Mouse (Mus musculus) hindbrain, embryonic 13.5 days (tissue): ENCODE results near the gene Afg1l. TPM values are rescaled to one million over a fixed set of nuclear protein-coding genes. Genes with fewer than 3 reads are reported as not detected.

ENCODE experiments used
- ATAC-seq: fragments of 200-750 bp; cut with Nextera tagmentation; 2 replicates; pipeline ENCODE4 v1.8.0; 2017; ENCODE audit warnings: moderate TSS enrichment; ENCODE audit not compliant: low FRiP score
- H3K27ac ChIP-seq: fragments of 300-500 bp; sonication (generic); 2 replicates; pipeline ENCODE4 v1.5.1; 2015; ENCODE audit warnings: inconsistent platforms, mild to moderate bottlenecking, moderate library complexity
- H3K27me3 ChIP-seq: fragments of 300-500 bp; sonication (generic); 2 replicates; pipeline ENCODE4 v1.6.1; 2015; ENCODE audit warnings: mild to moderate bottlenecking, inconsistent platforms
- H3K36me3 ChIP-seq: fragments of 300-500 bp; sonication (generic); 2 replicates; pipeline ENCODE4 v1.6.1; 2015; ENCODE audit warnings: mild to moderate bottlenecking, inconsistent platforms
- H3K4me1 ChIP-seq: fragments of 300-500 bp; sonication (generic); replicated peaks from 2 replicates; pipeline ENCODE4 v1.6.1; 2015; ENCODE audit warnings: inconsistent platforms
- H3K4me2 ChIP-seq: fragments of 300-500 bp; sonication (generic); 2 replicates; pipeline ENCODE4 v1.6.1; 2015; ENCODE audit warnings: inconsistent platforms, mild to moderate bottlenecking, moderate library complexity
- H3K4me3 ChIP-seq: fragments of 300-500 bp; sonication (generic); 2 replicates; pipeline ENCODE4 v1.5.1; 2015; ENCODE audit warnings: mild to moderate bottlenecking, inconsistent platforms
- H3K9ac ChIP-seq: fragments of 300-500 bp; sonication (generic); 2 replicates; pipeline ENCODE4 v1.6.1; 2015; ENCODE audit warnings: mild to moderate bottlenecking, inconsistent platforms
- H3K9me3 ChIP-seq: fragments of 300-500 bp; sonication (generic); 2 replicates; pipeline ENCODE4 v1.6.1; 2016; ENCODE audit warnings: inconsistent platforms
- WGBS: fragments of 180-500 bp; shearing (Covaris S2); methylation state at CpG from one replicate; pipeline ENCODE4 v1.1.7; 2015; 5-methylcytosine and 5-hydroxymethylcytosine counted together
- polyA plus RNA-seq: library from polyadenylated mRNA; unstranded; fragments of >200 nt; fragmentation: Nextera tagmentation; extraction: Ambion mirVana; gene quantifications from 2 replicates; pipeline ENCODE4 v1.2.1, GENCODE M21; 2015

The Afg1l gene
- polyA plus RNA-seq, 1 experiment from 2014 or later, result 6.4 TPM

DNA sequence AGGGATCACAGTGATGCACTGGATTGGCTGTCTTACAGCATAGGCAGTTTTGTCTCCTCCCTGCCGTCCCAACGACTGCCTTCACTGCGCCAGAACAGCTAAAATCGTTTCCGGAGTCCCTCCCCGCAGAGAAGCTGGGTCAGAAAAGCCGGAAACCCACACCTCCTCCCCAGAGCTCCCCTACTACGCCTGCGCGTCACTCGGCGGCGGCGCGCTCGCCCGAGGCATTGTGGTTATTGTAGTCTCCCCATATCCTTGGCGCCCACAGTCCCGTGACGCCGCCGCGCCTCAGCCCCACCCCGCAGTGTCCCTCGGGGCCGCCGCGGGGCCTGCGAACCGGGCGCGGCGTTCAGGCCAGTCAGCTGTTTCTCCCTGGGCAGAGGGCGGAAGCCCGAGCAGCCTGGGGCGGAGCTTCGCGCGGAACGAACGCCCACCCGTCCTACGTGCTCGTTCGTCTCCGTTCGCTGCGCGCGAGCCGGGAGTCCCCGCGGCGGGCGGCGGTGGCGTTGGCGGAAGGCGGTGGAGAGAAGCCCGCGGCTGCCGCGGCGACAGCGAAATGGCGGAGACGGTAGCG is 23.5 kb upstream of the Afg1l start, which contains the start of gene Snx3:
TSS of gene Snx3 (plus strand) at position 256 of the 574 bp plus-strand sequence.
- peak; percentile 97 for ATAC-seq
- Histone ChIP-seq H3K9ac (peak within 1 kb of the TSS; percentile 97), H3K4me2 (peak within 1 kb of the TSS; percentile 77), H3K4me1 (peaks cover 22% of the 10 kb centered on the region), H3K4me3 (peak within 1 kb of the TSS; percentile 94), H3K27ac (peak within 1 kb of the TSS; percentile 99), H3K36me3 (no peaks in the 10 kb centered on the region), H3K9me3 (no peaks in the 10 kb centered on the region), H3K27me3 (no peaks in the 10 kb centered on the region)
- WGBS, result under 1% methylated on average over 68 of the region's 68 CpGs

DNA sequence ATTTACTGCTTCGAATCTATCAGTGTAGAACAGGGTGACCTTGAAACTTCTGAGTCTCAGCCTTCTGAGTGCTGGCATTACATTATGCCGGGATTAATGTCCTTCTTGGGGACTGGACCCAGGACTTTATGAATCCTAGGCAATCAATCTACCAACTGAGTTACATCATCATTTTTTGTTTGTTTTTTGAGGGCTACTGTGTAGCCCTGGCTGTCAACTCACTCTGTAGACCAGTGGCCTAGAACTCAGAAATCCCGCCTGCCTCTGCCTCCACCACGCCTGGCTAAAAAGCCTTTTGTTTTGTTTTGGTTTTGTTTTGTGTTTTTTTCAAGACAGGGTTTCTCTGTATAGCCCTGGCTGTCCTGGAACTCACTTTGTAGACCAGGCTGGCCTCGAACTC is 22.8 kb upstream of the Afg1l start:
- H3K4me2 ChIP-seq, result peak overlapping the region; percentile 77
- 89% methylated on average over 5 of the region's 5 CpGs for WGBS
- H3K9ac ChIP-seq, result no peak overlapping the region
- no peaks in the 10 kb centered on the region for H3K27me3 ChIP-seq
- H3K4me1 ChIP-seq, result peaks cover 22% of the 10 kb centered on the region
- peak overlapping the region; percentile 94 for H3K4me3 ChIP-seq
- no peaks in the 10 kb centered on the region for H3K9me3 ChIP-seq
- no peak; the same call in 1 of the 2 replicates for ATAC-seq
- H3K27ac ChIP-seq, result peak overlapping the region; percentile 99
- no peaks in the 10 kb centered on the region for H3K36me3 ChIP-seq

DNA sequence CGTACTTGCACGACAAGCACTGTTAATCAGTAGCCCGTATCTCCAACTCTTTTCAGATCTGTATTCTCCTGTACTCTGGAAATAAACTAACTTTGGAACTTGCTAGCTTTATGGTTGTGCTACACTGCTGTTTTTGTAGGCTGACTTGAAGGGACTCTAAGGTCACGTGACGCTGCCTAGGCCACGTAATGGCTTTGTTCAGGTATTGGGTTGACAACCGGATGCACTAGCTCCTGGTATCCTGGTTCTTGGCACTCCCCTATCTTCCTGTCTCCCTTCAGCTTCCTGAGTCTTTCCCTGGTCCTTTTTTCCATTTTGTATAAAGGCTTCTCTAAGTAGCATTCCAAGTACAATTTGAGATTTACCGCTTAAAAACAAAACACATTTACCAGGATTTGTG is 22.2 kb upstream of the Afg1l start:
- no peaks in the 10 kb centered on the region for H3K36me3 ChIP-seq
- H3K27ac ChIP-seq, result no peak overlapping the region
- WGBS, result 98% methylated on average over 8 of the region's 8 CpGs
- H3K4me2 ChIP-seq, result no peak overlapping the region
- H3K4me3 ChIP-seq, result no peak overlapping the region
- H3K9ac ChIP-seq, result no peak overlapping the region
- H3K4me1 ChIP-seq, result peaks cover 22% of the 10 kb centered on the region
- no peaks in the 10 kb centered on the region for H3K27me3 ChIP-seq
- ATAC-seq, result no peak
- no peaks in the 10 kb centered on the region for H3K9me3 ChIP-seq

DNA sequence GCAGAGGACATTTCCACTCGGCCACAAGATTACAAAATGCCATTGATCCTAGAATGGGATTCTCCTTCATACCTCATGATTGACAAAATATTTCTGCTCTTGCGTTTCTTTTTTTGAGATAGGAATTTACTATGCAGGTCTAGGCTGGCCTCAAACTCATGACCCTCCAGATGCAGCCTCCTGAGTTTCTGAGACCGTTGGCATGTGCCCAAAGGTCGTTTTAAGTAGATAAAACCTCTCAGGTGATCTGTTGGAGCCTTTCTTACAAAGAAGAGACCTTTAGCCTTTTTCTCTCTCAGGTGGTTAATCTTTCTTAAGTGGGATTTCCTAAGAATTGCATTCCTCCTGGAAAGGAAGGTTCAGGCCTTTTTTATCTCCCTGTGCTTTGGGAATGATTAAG is 14.6 kb upstream of the Afg1l start:
- Histone ChIP-seq H3K4me2 (no peak overlapping the region), H3K27ac (no peak overlapping the region), H3K9ac (no peak overlapping the region), H3K4me3 (no peak overlapping the region), H3K9me3 (no peaks in the 10 kb centered on the region), H3K4me1 (no peaks in the 10 kb centered on the region), H3K27me3 (no peaks in the 10 kb centered on the region), H3K36me3 (no peaks in the 10 kb centered on the region)
- no peak for ATAC-seq
- WGBS, result 71% methylated on average over 4 of the region's 4 CpGs

DNA sequence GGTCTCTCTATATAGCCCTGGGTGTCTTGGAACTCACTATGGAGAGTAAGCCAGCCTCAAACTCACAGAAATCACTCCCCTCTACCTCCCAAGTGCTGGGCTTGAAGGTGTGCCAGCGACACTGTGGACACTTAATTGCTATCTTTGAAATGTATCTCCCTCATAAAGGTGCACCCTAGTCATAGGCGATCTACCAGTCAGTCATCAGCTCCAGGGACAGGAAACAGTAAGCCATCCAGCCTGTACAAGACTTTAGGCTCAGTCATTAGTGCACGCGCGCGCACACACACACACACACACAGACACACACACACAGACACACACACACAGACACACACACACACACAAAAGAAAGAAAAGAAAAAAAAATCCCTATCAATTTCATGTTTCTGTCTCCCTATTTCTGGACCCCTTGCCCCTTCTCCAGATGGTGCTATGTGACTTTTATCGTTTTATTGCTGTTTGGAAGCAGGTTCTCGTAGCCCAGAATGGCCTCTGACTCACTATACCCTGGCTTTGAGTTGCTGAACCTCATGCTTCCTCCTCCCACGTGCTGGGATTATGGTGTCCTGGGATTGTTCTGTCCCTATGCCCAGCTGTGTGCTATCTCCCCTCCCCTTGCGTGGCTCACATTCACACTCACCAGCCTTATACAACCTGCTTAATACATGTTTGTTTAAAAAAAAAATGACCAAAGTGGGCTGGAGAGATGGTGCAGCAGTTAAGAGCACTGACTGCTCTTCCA is 13.8 kb upstream of the Afg1l start:
- no peak overlapping the region for H3K4me2 ChIP-seq
- ATAC-seq, result no peak
- H3K9me3 ChIP-seq, result no peaks in the 10 kb centered on the region
- H3K27ac ChIP-seq, result no peak overlapping the region
- no peaks in the 10 kb centered on the region for H3K27me3 ChIP-seq
- no peaks in the 10 kb centered on the region for H3K4me1 ChIP-seq
- no peak overlapping the region for H3K9ac ChIP-seq
- WGBS, result 90% methylated on average over 10 of the region's 10 CpGs
- no peaks in the 10 kb centered on the region for H3K36me3 ChIP-seq
- no peak overlapping the region for H3K4me3 ChIP-seq

DNA sequence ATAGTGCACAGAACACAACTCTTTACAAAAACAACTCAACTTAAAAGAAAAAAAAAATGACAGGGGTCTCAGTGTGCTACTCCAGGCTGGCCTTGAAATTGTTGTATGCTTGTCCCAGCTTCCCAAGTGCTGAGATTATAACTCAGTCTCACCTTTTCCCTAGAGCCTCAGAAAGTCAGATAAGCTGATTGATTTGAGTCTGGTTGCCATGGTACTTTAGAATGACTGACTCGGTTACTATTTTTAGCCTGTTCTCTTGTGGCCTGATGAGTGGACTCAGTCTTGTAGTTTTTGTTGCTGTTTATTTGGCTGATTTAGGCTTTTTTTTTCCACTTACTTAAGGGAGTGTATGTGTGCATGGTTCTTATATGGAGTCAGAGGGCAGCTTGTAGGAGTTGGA is 12.8 kb upstream of the Afg1l start:
- 52% methylated on average over 1 of the region's 1 CpGs for WGBS
- no peak overlapping the region for H3K27ac ChIP-seq
- H3K36me3 ChIP-seq, result no peaks in the 10 kb centered on the region
- no peaks in the 10 kb centered on the region for H3K27me3 ChIP-seq
- no peaks in the 10 kb centered on the region for H3K4me1 ChIP-seq
- H3K9me3 ChIP-seq, result no peaks in the 10 kb centered on the region
- H3K4me2 ChIP-seq, result no peak overlapping the region
- no peak for ATAC-seq
- no peak overlapping the region for H3K4me3 ChIP-seq
- H3K9ac ChIP-seq, result no peak overlapping the region

DNA sequence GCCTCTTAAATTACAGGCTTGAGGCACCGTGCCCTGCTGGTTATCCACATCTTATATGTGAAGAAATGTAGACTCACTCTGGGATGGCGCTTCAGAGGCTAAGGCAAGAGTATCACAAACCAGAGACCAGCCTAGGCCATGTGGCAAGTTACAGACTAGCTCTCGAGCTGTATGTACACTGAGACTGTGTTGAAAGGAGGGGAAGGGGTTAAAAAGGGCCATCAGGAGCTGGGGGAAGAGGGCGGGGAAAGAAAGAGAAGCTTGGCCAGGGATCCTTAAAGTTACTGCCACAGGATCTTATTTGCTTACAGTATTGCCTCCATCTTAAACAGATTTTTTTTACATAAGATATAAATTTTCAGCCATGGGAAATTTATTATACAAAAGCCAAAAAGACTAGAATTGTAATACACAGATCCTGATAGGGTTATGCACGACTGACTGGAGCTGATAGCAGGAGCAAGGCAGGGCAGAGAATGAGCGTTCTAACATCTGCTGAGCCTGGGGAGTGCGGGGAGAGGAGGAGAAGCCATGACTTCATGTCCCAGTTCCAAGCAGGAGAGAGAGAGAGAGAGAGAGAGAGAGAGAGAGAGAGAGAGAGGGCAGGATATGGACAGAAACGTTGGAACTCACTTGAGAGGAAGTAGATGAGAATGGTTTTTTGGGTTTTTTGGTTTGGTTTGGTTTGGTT is 10.4 kb upstream of the Afg1l start:
- Histone ChIP-seq H3K27ac (no peak overlapping the region), H3K4me1 (no peaks in the 10 kb centered on the region), H3K9ac (no peak overlapping the region), H3K4me2 (no peak overlapping the region), H3K27me3 (no peaks in the 10 kb centered on the region), H3K9me3 (no peaks in the 10 kb centered on the region), H3K4me3 (no peak overlapping the region), H3K36me3 (no peaks in the 10 kb centered on the region)
- WGBS, result 38% methylated on average over 8 of the region's 8 CpGs
- ATAC-seq, result no peak

DNA sequence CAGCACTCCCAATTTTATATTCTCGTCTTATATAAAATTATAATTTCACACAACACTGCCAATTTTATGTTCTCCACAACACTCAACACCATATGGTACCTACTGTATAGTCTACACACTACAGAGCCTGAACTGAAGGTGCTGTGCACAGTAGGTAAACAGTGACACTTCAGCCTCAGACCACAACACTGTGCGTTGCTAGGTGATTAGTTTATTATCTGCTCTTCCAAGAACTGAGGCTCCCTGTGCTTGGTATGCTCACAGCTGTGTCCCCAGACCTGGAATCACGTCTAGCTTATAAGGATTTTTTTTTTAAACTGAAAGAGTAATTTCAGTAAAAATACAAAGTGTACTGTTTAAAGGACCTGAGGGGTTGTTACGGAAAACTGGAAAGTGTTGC is 2.4 kb upstream of the Afg1l start:
- Histone ChIP-seq H3K27me3 (no peaks in the 10 kb centered on the region), H3K4me1 (peaks cover 10% of the 10 kb centered on the region), H3K9ac (no peak overlapping the region), H3K27ac (no peak overlapping the region), H3K9me3 (no peaks in the 10 kb centered on the region), H3K4me3 (no peak overlapping the region), H3K36me3 (no peaks in the 10 kb centered on the region), H3K4me2 (no peak overlapping the region)
- 84% methylated on average over 4 of the region's 4 CpGs for WGBS
- ATAC-seq, result no peak

DNA sequence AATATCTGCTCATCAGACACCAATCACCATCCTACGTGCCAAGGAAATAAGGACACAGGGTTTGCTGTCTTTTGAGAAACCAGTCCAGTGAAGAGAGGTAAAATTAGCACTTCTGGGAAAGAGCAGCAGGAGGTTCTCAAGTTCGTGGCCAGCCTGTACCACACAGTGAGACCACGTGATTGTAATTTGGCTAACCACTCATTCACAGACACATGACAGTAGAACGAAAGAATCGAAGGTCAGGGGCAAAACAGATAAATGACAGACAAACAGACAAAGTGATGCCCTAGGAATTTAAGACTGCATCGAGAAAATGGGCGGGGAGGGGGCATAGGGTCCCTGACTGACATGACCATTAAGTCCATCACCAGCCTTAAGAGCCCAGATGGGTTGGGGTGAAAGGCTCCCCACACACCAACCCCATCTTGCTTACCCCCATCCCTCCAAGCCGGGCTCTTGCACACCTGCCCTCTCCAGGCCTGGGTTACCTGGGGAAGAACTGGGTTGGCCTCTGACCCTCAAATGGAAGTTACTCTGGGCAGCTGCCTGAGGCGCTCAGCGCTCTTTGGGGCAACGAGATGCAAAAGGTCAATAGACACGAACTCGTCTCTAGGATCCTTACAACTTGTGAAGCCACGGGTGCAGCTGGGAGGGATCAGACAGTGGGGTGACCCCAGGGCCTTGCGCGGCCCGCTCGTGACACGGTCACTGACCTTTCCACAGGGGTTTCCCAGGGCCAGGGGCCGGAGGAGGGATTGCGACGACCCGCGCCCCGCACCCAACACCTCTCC is 620 bp downstream of the Afg1l start:
- peak overlapping the region; percentile 82 for H3K4me2 ChIP-seq
- no peaks in the 10 kb centered on the region for H3K36me3 ChIP-seq
- ATAC-seq, result peak; percentile 58
- H3K9me3 ChIP-seq, result no peaks in the 10 kb centered on the region
- peak overlapping the region; percentile 86 for H3K9ac ChIP-seq
- no peaks in the 10 kb centered on the region for H3K27me3 ChIP-seq
- 13% methylated on average over 25 of the region's 25 CpGs for WGBS
- H3K4me3 ChIP-seq, result peak overlapping the region; percentile 72
- H3K27ac ChIP-seq, result peak overlapping the region; percentile 91
- H3K4me1 ChIP-seq, result peaks cover 10% of the 10 kb centered on the region

DNA sequence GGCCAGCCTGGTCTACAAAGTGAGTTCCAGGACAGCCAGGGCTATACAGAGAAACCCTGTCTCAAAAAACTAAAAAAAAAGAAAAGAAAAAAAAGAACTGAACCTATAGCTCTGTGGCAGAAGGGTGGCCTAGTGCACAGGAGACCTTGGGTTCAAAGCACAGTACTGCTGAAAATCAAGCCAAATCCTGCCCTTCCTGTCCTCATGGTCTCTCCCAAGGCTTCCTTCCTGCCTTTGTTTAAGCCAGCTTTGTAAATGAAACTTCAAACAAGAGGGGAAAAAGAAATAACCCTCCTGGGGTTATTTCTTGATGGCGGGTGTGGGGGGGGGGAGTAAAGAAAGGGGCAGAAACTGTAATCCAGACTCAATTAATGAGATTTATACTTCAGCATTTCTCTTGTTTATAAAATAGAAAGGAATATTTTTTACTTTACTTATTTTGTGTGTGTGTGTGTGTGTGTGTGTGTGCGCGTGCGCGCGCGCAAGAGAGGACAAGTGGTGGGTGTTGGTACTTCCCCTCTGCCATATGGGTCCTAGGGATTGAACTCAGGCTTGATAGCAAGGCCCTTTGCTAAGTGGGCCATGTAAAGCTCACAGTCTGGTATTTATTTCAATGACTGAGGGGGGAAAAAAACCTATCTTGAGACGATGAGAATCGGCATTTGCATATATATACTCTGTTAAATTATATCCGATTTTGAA is 1.4 kb downstream of the Afg1l start:
- no peak overlapping the region for H3K27ac ChIP-seq

DNA sequence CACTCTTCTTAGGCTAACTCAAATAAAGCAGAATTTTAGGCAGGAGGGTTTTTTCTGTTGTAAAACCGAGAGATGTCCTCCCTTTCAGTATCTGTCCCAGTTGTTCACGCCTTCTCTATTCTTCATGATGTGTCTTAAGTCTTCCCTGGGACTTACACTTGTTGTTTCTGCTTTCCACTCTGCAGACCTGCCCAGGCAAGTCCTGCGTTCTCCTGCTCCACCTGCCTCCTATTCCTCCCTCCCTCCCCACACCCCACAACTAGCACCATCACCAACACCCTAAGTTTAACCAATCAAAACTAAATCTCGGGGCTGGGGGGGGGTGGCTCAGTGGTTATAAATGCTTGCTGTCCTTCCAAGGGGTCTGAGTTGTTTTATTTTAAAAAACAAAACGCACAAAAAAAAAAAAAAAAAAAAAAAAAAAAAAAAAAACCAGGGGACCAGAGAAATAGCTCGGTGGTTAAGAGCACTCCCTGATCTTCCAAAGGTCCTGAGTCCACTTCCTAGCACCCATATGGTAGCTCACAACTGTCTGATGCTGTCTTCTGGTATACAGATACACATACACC is 3.3 kb downstream of the Afg1l start:
- no peak overlapping the region for H3K9ac ChIP-seq
- 84% methylated on average over 6 of the region's 6 CpGs for WGBS
- H3K27me3 ChIP-seq, result no peaks in the 10 kb centered on the region
- H3K4me2 ChIP-seq, result no peak overlapping the region
- no peak overlapping the region for H3K27ac ChIP-seq
- no peak for ATAC-seq
- no peaks in the 10 kb centered on the region for H3K9me3 ChIP-seq
- no peak overlapping the region for H3K4me3 ChIP-seq
- peaks cover 10% of the 10 kb centered on the region for H3K4me1 ChIP-seq
- no peaks in the 10 kb centered on the region for H3K36me3 ChIP-seq

More for the DNA sequence above, 1.4 kb downstream of the Afg1l start:
- H3K9ac ChIP-seq, result no peak overlapping the region
- H3K4me3 ChIP-seq, result no peak overlapping the region
- H3K9me3 ChIP-seq, result no peaks in the 10 kb centered on the region
- H3K27me3 ChIP-seq, result no peaks in the 10 kb centered on the region
- peak overlapping the region; percentile 82; the same call in 1 of the 2 replicates for H3K4me2 ChIP-seq
- no peak for ATAC-seq
- H3K36me3 ChIP-seq, result no peaks in the 10 kb centered on the region
- H3K4me1 ChIP-seq, result peaks cover 10% of the 10 kb centered on the region
- 94% methylated on average over 10 of the region's 10 CpGs for WGBS
